Mouse (Mus musculus) liver, embryonic 15.5 days (tissue): ENCODE data around the gene Telo2. TPM values are rescaled to one million over a fixed set of nuclear protein-coding genes. Genes with fewer than 3 reads are reported as not detected.
"Not testable (repeated sequence)": the region's sequence is repeated elsewhere in the genome, so short reads cannot be mapped to it uniquely, and the experiment has no call there.

ENCODE experiments used
- ATAC-seq: fragments of 200-750 bp; cut with Nextera tagmentation; 2 replicates; pipeline ENCODE4 v1.8.0; 2017; ENCODE audit warnings: moderate number of reproducible peaks, mild to moderate bottlenecking, moderate library complexity; ENCODE audit not compliant: insufficient read depth
- H3K27ac ChIP-seq: fragments of 300-500 bp; sonication (generic); replicated peaks from 2 replicates; pipeline ENCODE4 v1.5.1; 2015; ENCODE audit warnings: mild to moderate bottlenecking, inconsistent platforms
- H3K27me3 ChIP-seq: fragments of 300-500 bp; sonication (generic); 2 replicates; pipeline ENCODE4 v1.6.1; 2015; ENCODE audit warnings: mild to moderate bottlenecking, inconsistent platforms
- H3K36me3 ChIP-seq: fragments of 300-500 bp; sonication (generic); replicated peaks from 2 replicates; pipeline ENCODE4 v1.6.1; 2015; ENCODE audit warnings: moderate library complexity, mild to moderate bottlenecking, inconsistent platforms
- H3K4me1 ChIP-seq: fragments of 300-500 bp; sonication (generic); replicated peaks from 2 replicates; pipeline ENCODE4 v1.6.1; 2015; ENCODE audit warnings: inconsistent platforms
- H3K4me2 ChIP-seq: fragments of 300-500 bp; sonication (generic); 2 replicates; pipeline ENCODE4 v1.6.1; 2015; ENCODE audit warnings: moderate library complexity, mild to moderate bottlenecking, inconsistent platforms
- H3K4me3 ChIP-seq: fragments of 300-500 bp; sonication (generic); replicated peaks from 2 replicates; pipeline ENCODE4 v1.5.1; 2015; ENCODE audit warnings: mild to moderate bottlenecking, inconsistent platforms
- H3K9ac ChIP-seq: fragments of 300-500 bp; sonication (generic); 2 replicates; pipeline ENCODE4 v1.6.1; 2015; ENCODE audit warnings: moderate library complexity, mild to moderate bottlenecking, inconsistent platforms
- H3K9me3 ChIP-seq: fragments of 300-500 bp; sonication (generic); replicated peaks from 2 replicates; pipeline ENCODE4 v1.6.1; 2016; ENCODE audit warnings: inconsistent platforms
- WGBS: fragments of 180-500 bp; shearing (Covaris S2); methylation state at CpG from one replicate; pipeline ENCODE4 v1.1.7; 2015; ENCODE audit warnings: mixed read lengths; ENCODE audit not compliant: insufficient replicate concordance; 5-methylcytosine and 5-hydroxymethylcytosine counted together
- polyA plus RNA-seq: library from polyadenylated mRNA; unstranded; fragments of >200 nt; fragmentation: Nextera tagmentation; extraction: Ambion mirVana; gene quantifications from 2 replicates; pipeline ENCODE4 v1.2.1, GENCODE M21; 2015

Telo2 gene
- polyA plus RNA-seq, 1 experiment from 2014 or later = 14.3 TPM

DNA sequence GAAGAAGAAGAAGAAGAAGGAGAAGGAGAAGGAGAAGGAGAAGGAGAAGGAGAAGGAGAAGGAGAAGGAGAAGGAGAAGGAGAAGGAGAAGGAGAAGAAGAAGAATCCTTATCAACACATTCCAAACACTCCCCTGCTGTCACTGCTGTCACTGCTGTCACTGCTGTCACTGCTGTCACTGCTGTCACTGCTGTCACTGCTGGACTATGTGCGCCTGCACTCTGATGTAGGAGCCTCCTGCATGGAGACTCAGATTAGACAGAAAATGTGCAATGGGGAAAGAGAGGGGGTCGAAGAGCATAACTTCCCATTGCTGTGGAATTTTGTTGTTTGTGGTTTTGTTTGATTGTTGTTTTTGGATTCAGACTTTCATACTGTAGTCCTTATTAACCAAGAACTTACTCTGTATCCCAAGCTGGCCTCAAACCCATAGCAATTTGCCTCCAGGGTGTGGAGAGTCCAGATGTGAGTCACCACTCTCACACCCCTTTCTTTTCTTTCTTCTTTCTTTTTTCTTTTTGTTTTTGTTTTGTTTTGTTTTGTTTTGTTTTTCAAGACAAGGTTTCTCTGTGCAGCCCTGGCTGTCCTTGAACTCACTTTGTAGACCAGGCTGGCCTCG lies 9.8 kb upstream of the Telo2 start:
- H3K36me3 ChIP-seq, H3K4me3 ChIP-seq, H3K9me3 ChIP-seq, H3K9ac ChIP-seq: not testable (repeated sequence)
- Histone ChIP-seq H3K27ac (peak overlapping the region; percentile 92), H3K4me2 (peak overlapping the region; percentile 18; the same call in 1 of the 2 replicates), H3K4me1 (peaks cover 47% of the 10 kb centered on the region), H3K27me3 (peaks cover 33% of the 10 kb centered on the region)
- WGBS = 38% methylated on average over 3 of the region's 3 CpGs
- ATAC-seq = peak; percentile 41; the same call in 1 of the 2 replicates

DNA sequence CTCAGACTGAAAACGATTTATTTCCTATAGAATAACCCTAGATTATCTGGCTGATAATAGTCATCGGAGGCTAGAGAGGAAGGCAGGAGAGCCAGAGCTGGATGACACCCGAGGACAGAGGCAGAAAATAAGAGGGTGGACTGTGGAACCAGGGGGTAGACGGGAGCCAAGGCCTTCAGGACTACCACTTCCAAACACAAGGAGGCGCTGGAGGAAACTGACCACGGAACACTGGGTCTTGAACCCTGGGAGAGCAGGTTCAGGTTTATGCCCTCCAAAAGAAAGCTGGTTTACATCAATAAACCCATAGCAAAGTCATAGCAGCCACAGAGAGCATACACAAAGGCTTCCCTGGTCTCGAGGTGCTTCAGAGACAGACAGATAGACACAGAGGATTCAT lies 8.2 kb upstream of the Telo2 start:
- no peak overlapping the region for H3K4me2 ChIP-seq
- no peak overlapping the region for H3K4me3 ChIP-seq
- H3K4me1 ChIP-seq = peaks cover 56% of the 10 kb centered on the region
- no peak for ATAC-seq
- H3K9ac ChIP-seq = no peak overlapping the region
- 21% methylated on average over 7 of the region's 7 CpGs for WGBS
- no peak overlapping the region for H3K27ac ChIP-seq
- peaks cover 36% of the 10 kb centered on the region for H3K27me3 ChIP-seq
- no peaks in the 10 kb centered on the region for H3K36me3 ChIP-seq
- no peaks in the 10 kb centered on the region for H3K9me3 ChIP-seq

DNA sequence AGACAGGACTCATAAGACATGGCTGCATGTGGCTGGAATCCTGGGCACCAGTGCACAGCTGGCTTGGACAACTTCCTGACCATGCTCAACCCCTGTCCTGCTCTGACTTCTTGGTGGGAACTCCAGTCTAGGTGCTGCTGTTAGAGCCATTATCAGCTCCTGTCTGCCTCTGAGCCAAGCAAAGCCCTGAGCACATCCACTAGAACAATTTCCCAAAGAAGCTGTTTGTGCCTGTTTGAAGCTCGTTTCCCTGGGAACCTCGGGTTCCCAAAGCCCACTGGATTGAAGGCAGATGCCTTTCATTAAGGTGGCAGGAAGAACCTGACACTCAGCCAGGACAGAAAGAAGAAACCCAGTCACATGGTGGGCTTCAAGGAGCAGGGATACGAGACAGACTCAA lies 4.6 kb upstream of the Telo2 start, which contains the start of gene Ptx4:
Ptx4 (plus strand) TSS at position 355 of the 400 bp plus-strand sequence.
- no peak for ATAC-seq
- no peak within 1 kb of the TSS for H3K9ac ChIP-seq
- no peak within 1 kb of the TSS for H3K27ac ChIP-seq
- no peaks in the 10 kb centered on the region for H3K36me3 ChIP-seq
- H3K4me2 ChIP-seq = no peak within 1 kb of the TSS
- H3K27me3 ChIP-seq = peaks cover 43% of the 10 kb centered on the region
- H3K9me3 ChIP-seq = no peaks in the 10 kb centered on the region
- H3K4me3 ChIP-seq = no peak within 1 kb of the TSS
- 35% methylated on average over 3 of the region's 3 CpGs for WGBS
- H3K4me1 ChIP-seq = peaks cover 37% of the 10 kb centered on the region

DNA sequence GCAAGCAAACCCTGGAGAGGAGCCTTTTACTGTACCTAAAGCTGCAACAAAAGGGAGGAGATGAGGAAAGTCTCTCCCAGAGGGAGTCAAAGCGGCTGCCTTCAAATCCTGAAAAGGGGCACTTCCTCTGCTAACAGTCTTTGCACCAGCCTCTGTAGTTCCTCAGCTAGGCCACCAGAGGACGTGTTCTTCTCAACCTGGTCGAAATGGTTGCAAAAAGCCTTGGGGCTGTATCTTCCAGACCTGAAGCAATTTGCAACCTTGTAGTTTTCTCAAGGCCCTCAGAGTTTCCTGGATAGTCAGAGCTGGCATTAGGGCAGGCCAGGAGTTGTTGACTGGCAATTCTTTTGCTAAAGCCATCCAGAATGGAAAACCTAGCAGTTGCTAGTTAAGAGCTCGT lies 1.5 kb upstream of the Telo2 start:
- Histone ChIP-seq H3K27ac (no peak overlapping the region), H3K36me3 (0 out of 2 replicates have a peak, but pooled peaks cover 1% of the 10 kb centered on the region)
- WGBS = 35% methylated on average over 4 of the region's 4 CpGs

DNA sequence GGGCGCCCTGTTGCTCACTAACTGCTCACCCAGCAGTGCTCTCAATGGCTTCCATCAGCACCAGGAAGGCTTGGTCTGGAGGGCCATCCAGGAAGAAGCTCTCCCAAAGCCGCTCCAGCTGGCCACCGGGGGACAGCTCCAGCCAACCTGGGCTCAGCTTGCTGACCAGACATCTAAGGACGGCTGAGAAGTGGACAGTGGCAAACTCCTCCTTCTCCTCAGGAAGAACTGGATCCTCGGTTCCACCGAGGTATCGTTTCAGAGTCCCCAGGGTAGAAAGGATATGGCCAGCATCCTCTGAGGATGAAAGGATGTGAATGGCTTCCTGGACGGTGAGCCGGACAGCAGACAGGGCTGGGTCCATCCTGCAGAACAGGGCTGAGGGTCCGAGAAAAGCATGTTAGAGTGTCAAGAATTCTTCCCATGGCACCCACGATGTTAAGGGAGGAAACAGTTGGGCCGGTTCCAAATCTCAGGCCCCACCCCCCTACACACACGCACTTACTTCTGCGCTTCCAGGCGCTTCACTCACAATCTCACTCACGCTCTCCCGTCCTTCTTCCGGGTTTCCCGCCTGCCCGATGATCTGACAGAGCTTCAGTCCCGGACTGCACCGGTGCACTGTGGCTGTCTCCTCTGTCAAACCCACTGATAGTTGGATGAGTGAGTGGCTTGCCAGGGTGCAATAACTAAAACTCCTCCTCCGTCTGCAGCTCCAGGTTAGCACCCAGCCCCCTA lies 690 bp downstream of the Telo2 start:
- WGBS = 9% methylated on average over 23 of the region's 23 CpGs
- Histone ChIP-seq H3K9ac (peak overlapping the region; percentile 69), H3K9me3 (no peaks in the 10 kb centered on the region), H3K36me3 (peaks cover 11% of the 10 kb centered on the region; the same call in 1 of the 2 replicates), H3K4me2 (peak overlapping the region; percentile 100), H3K4me1 (peaks cover 39% of the 10 kb centered on the region), H3K4me3 (peak overlapping the region; percentile 74), H3K27ac (peak overlapping the region; percentile 85), H3K27me3 (peaks cover 8% of the 10 kb centered on the region)
- peak; percentile 68 for ATAC-seq

More for the DNA sequence above, 1.5 kb upstream of the Telo2 start:
- Histone ChIP-seq H3K27me3 (peaks cover 24% of the 10 kb centered on the region), H3K9ac (no peak overlapping the region), H3K4me3 (no peak overlapping the region), H3K4me1 (peaks cover 41% of the 10 kb centered on the region), H3K4me2 (no peak overlapping the region), H3K9me3 (no peaks in the 10 kb centered on the region)
- ATAC-seq = no peak

DNA sequence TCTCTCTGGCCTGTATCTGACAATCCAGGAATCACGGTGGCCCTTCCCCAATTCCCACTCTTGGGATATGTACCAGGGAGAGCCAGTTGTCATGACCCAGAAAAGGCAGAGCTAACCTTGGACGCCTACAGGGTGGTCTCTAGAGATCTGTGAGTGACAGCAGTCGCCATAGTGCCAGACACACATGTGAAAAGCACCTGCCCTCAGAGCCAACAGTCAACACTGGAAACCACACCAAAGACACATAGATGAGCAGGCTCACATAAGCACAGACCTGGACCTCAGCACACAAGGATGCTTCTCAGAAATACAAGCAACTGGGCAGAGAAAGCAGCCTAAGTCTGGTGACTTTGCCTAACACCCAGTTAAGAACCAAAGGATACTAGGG lies 3.4 kb downstream of the Telo2 start:
- H3K27me3 ChIP-seq = no peaks in the 10 kb centered on the region
- H3K4me1 ChIP-seq = peaks cover 31% of the 10 kb centered on the region
- no peak overlapping the region for H3K4me3 ChIP-seq
- WGBS = 74% methylated on average over 3 of the region's 3 CpGs
- no peak for ATAC-seq
- H3K9ac ChIP-seq = no peak overlapping the region
- peaks cover 28% of the 10 kb centered on the region for H3K36me3 ChIP-seq
- no peaks in the 10 kb centered on the region for H3K9me3 ChIP-seq
- H3K4me2 ChIP-seq = no peak overlapping the region
- H3K27ac ChIP-seq = peak overlapping the region; percentile 57; the same call in 1 of the 2 replicates

DNA sequence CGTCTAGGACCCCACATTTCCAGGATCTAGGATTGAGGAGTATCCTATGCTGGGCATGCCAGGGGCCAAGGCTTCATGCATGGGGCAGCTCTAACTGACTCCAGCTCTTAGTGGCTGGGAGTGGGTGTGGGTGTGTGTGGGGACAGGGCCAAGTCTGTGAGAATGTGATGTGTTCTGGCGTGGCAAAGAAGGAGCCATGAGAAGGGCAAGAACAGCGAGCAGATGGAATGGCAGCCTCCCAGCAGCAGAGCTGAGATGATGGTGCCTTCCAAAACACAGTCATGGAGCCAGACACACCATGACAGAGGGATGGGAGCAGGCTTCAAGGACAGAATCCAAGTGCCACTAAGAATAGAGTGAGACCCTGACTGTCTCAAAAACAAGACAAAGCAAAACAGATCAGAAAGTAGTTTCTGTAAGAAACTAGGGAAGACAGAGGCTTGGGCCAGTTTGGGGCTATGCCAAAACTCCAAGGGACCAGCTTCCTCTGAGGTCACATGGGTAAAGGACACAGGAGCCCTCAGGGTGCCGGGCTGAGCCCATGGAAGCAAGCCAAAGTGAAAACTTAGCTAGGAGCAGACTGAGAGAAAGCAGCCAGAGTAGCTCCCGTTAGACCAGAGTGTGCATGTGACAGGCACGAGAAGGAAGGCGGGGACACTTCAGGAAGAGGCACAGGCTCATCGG lies 3.9 kb downstream of the Telo2 start:
- H3K4me1 ChIP-seq = peaks cover 27% of the 10 kb centered on the region
- H3K9me3 ChIP-seq = no peaks in the 10 kb centered on the region
- no peak for ATAC-seq
- H3K9ac ChIP-seq = no peak overlapping the region
- H3K27ac ChIP-seq = peak overlapping the region; percentile 57; the same call in 1 of the 2 replicates
- 71% methylated on average over 8 of the region's 8 CpGs for WGBS
- no peaks in the 10 kb centered on the region for H3K27me3 ChIP-seq
- peaks cover 31% of the 10 kb centered on the region for H3K36me3 ChIP-seq
- no peak overlapping the region for H3K4me3 ChIP-seq
- H3K4me2 ChIP-seq = no peak overlapping the region

DNA sequence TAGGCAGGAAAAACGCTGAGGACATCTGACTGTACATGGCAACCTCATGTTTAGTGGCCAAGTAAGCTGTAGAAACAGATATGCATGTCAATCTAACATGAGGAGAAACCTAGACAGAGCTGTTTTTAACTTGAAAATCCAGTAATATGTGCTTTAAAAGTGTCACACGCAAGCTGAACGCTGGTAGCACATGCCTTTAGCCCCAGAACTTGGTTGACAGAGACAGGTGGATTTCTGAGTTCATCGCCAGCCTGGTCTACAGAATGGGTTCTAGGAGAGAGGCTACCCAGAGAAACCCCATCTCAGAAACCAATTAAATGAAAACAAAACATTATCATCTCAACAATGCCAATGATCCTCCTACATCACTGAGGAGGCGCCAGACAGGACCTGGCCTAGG lies 4.5 kb downstream of the Telo2 start:
- Histone ChIP-seq H3K4me1 (peaks cover 24% of the 10 kb centered on the region), H3K27ac (no peak overlapping the region), H3K27me3 (no peaks in the 10 kb centered on the region), H3K9me3 (no peaks in the 10 kb centered on the region), H3K4me3 (no peak overlapping the region), H3K36me3 (peaks cover 32% of the 10 kb centered on the region), H3K9ac (no peak overlapping the region), H3K4me2 (no peak overlapping the region)
- WGBS = 74% methylated on average over 5 of the region's 5 CpGs
- no peak for ATAC-seq

DNA sequence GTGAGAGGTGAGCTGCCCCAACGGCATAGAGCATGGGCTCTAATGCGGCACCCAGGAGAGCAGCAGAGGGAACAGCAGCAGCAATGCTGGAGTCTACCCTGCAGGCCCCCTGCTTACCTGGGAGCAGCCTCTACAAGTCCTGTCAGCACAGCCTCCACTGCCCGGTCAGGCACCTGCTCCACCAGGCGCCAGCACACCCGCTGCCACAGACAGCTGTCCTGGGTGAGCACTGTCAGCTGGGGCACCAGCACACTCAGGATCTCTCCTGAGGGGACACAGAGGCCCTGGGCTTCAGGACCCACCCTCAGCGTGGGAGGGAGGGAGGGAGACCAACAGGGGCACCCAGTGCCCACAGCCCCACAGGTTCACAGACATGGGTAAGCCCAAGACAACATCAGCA lies 5.2 kb downstream of the Telo2 start:
- H3K4me1 ChIP-seq = peaks cover 19% of the 10 kb centered on the region
- H3K9ac ChIP-seq = no peak overlapping the region
- H3K27ac ChIP-seq = no peak overlapping the region
- H3K9me3 ChIP-seq = no peaks in the 10 kb centered on the region
- no peak overlapping the region for H3K4me3 ChIP-seq
- no peak overlapping the region for H3K4me2 ChIP-seq
- no peaks in the 10 kb centered on the region for H3K27me3 ChIP-seq
- ATAC-seq = no peak
- H3K36me3 ChIP-seq = peaks cover 39% of the 10 kb centered on the region
- 81% methylated on average over 6 of the region's 6 CpGs for WGBS

DNA sequence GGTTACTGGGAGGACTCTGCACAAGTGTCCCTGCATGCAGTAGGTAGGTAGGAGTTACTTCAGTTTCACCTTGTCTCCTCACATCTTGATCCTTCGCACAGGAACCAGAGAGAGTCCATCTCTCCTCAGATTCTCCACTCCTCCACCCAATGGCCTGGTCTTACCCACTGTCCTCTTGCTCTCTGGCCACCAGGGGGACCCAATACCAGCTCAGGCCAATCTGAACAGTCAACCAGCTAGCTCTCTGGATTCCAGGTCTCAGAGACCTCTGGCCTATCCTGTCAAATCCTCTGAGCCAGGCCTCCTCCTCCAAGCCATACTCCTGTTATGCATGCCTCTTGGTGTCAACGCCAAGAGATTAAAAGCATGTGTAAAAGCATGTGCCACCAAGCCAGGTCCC lies 6.2 kb downstream of the Telo2 start:
- 76% methylated on average over 2 of the region's 2 CpGs for WGBS
- peaks cover 44% of the 10 kb centered on the region for H3K36me3 ChIP-seq
- peak; percentile 64 for ATAC-seq
- no peaks in the 10 kb centered on the region for H3K9me3 ChIP-seq
- no peak overlapping the region for H3K4me2 ChIP-seq
- no peak overlapping the region for H3K4me3 ChIP-seq
- no peak overlapping the region for H3K27ac ChIP-seq
- H3K9ac ChIP-seq = no peak overlapping the region
- H3K4me1 ChIP-seq = peaks cover 9% of the 10 kb centered on the region
- no peaks in the 10 kb centered on the region for H3K27me3 ChIP-seq

DNA sequence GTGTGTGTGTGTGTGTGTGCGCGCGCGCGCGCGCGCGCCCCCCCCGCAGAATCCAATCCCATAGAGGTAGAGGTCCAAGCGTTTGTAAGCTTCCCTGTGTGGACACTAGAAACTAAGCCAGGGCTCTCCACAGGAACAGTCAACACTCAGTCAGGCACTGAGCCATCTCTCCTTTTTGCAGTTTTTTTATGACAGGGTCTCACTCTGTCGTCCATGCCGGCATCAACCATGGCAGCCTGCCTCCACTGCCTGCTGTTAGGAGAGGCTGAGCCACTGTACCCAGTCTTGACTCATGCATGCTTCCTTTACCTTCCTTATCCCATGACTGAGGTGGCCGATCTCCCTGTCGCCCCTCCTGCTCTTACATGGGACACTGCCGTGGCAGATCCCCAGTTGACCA lies 8.0 kb downstream of the Telo2 start:
- 74% methylated on average over 16 of the region's 16 CpGs for WGBS
- Histone ChIP-seq H3K36me3 (peaks cover 61% of the 10 kb centered on the region), H3K27me3 (no peaks in the 10 kb centered on the region), H3K9me3 (no peaks in the 10 kb centered on the region), H3K4me1 (0 out of 2 replicates have a peak, but pooled peaks cover 4% of the 10 kb centered on the region), H3K27ac (no peak overlapping the region), H3K4me2 (no peak overlapping the region), H3K9ac (no peak overlapping the region), H3K4me3 (no peak overlapping the region)
- no peak for ATAC-seq
